Mouse (Mus musculus) heart, postnatal 4 days (tissue): Measurements from ENCODE around the gene Pcolce2. TPM values are rescaled to one million over a fixed set of nuclear protein-coding genes. Genes with fewer than 3 reads are reported as not detected.

Source experiments
- DNase-seq: peaks from one replicate; pipeline ENCODE4 v3.0.0; 2021
- total RNA-seq, 2 experiments: library from RNA; stranded (reverse); gene quantifications; 2 replicates each; pipeline ENCODE4 v1.2.3; 2021

Pcolce2 gene
- total RNA-seq, 2 experiments from 2014 or later = 10.8 to 13.6 TPM

- peak; percentile 61 for DNase-seq
Measured at GRCm38 (mm10) chr9:95657941-95658340, 20.5 kb downstream of the Pcolce2 start.

GRCm38 (mm10) chr9:95664290-95664989, 27.0 kb downstream of the Pcolce2 start:
- peak; percentile 52 for DNase-seq

- peak; percentile 45 for DNase-seq
Measured at GRCm38 (mm10) chr9:95665835-95666234, 28.4 kb downstream of the Pcolce2 start.

- DNase-seq = peak; percentile 89
Measured at GRCm38 (mm10) chr9:95667836-95668235, 30.4 kb downstream of the Pcolce2 start.

GRCm38 (mm10) chr9:95668306-95668705, 30.9 kb downstream of the Pcolce2 start:
- DNase-seq = no peak

GRCm38 (mm10) chr9:95672331-95672730, 34.9 kb downstream of the Pcolce2 start:
- no peak for DNase-seq

DNA sequence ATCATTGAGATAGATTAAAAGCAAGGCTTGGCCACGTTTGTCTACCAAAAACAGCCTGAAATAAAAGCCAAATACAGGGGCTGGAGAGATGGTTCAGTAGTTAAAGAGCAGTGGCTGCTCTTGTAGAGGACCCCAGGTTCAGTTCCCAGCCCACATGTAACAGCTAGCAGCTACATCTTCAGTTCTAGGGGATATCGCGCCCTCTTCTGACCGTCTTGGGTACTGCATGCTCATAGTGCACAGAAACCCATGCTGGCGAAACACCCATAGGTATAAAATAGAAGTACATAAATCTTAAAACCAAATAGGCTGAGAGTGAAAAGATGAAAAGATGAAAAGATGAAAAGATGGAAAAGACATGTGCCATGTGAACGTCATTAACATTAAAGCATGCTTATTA, 35.4 kb downstream of the Pcolce2 start:
- no peak for DNase-seq

- peak; percentile 84 for DNase-seq
Measured at GRCm38 (mm10) chr9:95675064-95675699, 37.8 kb downstream of the Pcolce2 start.

DNA sequence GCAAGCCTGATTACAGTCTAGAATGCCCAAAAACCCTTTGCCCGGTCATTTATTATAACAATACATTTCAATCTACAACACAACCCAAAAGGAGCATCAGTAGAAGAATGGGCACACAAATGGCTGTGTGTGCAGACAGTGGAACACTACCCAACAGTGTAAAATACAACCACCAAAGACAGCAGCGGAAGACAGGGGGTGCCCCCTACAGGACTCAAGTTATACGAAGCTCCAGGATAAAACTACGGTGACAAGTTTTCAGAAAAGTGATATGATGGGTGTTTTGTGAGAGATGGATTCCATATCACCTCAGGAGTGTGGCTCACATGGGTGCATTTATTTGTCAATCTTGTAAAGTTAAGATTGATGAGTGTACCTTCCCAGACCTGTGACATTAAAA, 38.6 kb downstream of the Pcolce2 start:
- no peak for DNase-seq

DNA sequence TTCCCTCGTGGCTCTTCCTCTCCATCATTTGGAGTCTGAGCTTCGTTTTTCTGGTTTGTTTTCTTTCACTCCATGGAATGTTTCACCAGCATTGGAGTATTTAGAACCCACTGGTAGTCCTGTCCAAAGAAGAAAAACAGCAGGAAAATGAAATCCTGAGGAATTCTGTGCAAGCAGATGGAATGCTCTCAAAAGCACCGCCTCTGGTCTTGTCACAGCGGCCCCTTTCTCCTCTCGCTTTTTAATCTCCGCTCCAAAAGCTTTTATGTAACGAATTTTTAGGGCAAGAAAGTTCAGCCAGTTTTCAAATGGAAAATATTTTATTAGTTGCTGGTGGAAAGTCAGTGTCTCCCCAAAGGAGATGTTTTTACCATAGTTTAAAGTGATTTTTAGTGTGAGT, 42.6 kb downstream of the Pcolce2 start:
- no peak for DNase-seq

DNA sequence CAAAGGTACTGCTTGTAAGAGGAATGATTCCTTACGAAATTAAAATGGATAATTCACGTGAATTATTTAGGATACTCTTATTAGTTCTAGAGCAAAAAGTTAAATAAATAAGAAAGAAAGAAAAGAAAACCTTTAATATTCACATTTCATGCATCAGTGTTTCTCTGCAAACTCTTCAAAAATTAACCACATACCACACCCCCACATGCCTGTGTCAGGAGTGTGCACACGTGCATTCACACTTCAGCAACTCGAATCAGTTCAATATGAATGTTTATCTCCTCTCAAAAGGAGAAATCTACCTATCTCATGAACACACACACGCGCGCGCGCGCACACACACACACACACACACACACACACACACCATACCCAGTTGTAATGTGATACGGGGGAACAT, 43.3 kb downstream of the Pcolce2 start:
- DNase-seq = no peak

DNA sequence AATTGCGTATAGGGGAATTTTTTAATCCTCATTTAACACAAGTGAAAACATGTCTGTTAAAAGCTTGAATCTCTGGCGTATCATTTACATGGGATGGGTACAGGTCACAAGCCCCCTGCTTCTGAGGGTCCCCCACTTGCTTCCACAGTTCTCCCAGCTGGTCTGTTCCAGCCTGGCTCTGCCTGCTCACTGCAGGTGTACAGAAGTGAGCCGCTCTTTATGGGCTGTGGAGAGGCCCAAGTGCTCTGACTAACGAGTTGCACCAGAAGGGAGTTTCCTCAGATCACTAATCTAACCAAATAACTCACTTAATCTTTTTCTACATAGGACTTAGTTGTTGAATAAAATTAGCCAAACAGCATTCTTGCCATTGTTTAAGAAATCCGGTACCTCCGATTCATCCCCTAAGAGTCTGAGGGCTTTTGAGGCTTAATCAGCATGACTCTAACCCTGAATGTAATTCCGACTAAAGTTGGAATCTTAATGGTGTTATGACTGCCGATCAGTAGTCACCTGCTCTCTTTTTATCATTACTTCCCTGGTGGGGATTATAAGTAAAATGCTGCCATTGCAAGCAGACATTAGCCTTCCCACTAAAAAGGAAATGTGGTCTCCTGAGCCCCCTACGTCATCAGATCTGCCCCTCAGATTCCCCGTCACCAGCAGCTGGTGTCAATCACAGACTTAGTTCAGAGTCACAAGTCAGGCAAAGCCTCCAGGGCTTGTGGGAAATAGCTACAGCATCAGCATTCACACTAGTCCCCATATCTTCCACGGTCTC, 48.4 kb downstream of the Pcolce2 start:
- DNase-seq = no peak

- peak; percentile 62 for DNase-seq
Measured at GRCm38 (mm10) chr9:95688064-95688463, 50.7 kb downstream of the Pcolce2 start.

DNA sequence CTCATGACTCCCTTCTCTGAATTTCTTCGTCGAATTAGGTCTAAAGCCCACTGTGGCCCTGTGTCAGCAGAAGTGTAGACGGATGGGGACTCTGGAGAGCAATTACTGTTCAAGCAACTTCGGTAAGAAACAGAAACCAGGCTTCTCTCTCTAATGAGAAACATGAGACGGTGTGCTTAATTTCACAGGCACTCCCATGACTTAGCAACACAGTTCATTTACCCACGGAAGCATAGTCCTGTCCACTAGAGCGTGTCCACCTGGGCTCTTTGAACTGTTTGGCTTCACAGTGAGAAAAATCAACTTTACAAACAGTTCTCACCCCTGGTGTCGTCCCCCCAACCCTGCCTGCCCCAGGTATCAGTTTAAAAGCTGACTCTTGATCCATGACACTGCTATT, 55.4 kb downstream of the Pcolce2 start:
- no peak for DNase-seq

DNA sequence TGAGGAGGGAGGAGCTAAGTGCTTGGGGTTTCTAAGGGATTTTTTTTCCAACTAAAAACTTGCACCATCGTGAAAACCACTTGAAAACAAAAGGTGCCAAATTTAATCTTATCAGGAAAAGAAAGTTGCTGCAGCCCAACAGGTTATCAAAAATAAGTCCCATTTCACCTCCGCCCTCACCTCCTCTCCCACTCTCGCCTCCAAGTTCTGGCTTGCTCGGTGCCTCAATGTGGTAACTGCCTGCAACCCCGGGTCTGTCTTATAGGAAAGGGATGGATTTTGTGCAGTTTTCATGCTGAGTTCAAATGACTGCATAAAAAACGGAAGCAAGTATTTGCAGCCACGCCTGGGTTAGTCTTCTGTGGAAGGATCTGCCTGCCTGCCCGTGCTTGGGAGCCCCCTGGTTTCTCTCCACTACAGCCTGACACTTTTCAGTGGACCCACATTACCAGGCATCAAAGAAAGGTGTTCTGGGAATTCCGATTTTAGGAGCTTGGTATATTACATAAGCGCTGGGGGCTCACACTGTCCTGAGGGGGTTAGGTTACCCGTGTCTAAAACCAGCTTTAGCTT, 56.2 kb downstream of the Pcolce2 start:
- no peak for DNase-seq

GRCm38 (mm10) chr9:95694526-95694925, 57.1 kb downstream of the Pcolce2 start:
- no peak for DNase-seq

- DNase-seq = no peak
Measured at GRCm38 (mm10) chr9:95695023-95695422, 57.6 kb downstream of the Pcolce2 start.

- no peak for DNase-seq
Measured at GRCm38 (mm10) chr9:95696581-95696980, 59.2 kb downstream of the Pcolce2 start.

- DNase-seq = peak; percentile 61
Measured at GRCm38 (mm10) chr9:95697808-95698207, 60.4 kb downstream of the Pcolce2 start.

DNA sequence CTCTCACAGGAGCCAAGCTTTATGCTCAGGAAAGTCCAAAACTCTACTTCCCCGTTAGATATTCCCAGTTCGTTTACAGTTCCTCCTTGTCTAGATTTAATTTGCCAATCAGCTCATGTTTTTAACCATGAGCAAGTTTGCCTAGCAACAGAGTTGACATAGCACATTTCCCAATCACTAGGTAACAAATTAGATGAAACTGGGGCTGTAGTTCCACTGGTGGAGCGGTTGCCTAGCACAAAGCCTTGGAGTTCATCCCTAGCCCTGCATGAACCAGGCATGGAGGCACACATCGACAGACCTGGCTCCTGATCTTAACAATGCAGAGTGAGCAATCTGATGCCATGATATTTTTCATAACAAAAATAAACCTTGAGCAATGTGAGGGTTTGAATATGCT, 61.9 kb downstream of the Pcolce2 start:
- no peak for DNase-seq

- DNase-seq = no peak
Measured at GRCm38 (mm10) chr9:95704078-95704477, 66.7 kb downstream of the Pcolce2 start.

DNA sequence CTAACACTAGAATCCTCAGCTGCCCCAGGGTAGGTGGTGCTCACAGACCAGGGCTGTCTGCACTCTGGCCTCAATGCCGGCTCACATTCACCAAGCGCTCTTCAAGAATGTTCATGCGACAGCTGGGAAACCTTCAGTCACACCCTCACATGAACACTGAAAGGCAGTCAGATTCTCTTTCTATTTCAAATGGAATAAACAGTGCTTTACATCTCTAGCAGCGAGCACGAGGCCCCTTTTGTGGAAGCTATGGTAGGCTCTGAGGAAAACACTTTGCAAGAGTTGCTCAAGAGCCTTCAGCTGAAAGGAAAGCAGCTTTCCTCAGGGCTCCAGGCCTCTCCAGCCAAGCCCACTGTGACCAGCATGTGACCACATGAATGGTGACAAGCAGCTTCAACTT, 68.0 kb downstream of the Pcolce2 start:
- no peak for DNase-seq

DNA sequence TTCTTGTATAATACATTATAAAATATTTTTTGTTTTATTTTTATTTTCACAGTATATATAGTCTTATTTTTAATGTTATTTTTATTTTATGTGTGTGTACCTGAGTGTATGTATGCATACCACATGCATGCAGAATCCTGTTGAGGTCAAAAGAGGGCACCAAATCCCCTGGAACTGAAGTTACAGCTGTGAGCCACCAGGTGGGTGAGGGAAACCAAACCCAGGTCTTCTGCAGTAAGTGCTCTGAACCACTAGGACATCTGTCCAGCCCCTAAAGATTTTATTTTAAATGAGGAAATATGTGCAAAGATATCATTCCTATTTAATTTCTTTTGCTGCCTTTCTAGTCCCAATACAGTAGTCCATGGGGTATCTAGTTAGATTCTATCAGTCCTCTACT, 71.5 kb downstream of the Pcolce2 start:
- no peak for DNase-seq
